Mouse (Mus musculus) mouse embryonic stem cell (cell line): ENCODE data around the gene Kcnh4.

Source experiments
- in situ Hi-C, 2 experiments: fragments of 300-500 bp; cut with MboI; formaldehyde crosslinking; loops; 1 replicate in 1 of 2; 3 replicates in 1 of 2; pipeline ENCODE4 v1.14.3; 2019 to 2020; ENCODE audit warnings: low sequenced_read_pairs in 2 of 2, low pct_unique_long_range_greater_than_20kb in 1 of 2, mixed read lengths in 1 of 2; ENCODE audit not compliant: unreplicated experiment in 1 of 2

The Kcnh4 gene

DNA sequence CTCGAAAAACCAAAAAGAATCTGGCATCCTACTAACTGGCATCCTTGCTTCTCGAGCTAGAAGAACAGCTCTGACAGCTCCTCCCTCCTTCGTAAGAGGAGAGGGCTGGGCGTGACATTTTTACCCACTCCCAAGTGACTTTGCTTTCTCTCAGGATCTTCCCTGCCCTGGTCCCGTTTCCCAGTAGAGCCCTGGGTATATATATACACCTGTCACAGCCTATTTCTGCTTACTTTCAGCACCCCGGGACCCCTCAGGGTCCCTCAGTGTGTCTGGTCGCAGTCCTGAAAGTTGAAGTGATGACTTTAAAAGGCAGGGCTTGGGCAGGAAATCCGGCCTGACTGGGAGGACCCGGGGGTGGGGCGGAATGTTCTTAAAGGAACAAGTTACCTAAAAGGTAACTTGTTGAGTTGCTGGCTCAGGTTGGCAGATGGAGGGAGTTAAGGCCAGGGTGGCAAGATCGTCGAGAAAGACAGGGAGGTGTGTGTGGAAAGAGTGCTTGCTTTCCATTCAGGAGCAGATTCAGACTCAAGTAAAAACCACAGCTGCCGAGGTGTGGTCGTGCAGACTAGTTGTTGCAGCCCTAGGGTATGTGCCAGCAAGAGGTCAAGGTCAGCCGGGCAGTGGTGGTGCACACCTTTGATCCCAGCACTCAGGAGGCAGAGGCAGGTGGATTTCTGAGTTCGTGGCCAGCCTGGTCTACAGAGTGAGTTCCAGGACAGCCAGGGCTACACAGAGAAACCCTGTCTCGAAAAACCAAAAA is 11.1 kb upstream of the Kcnh4 start, which contains the start of gene Ghdc:
Gene Ghdc, minus strand, starts transcription at position 312 of the 763 bp plus-strand sequence.
- in situ Hi-C loops = no loop called here

DNA sequence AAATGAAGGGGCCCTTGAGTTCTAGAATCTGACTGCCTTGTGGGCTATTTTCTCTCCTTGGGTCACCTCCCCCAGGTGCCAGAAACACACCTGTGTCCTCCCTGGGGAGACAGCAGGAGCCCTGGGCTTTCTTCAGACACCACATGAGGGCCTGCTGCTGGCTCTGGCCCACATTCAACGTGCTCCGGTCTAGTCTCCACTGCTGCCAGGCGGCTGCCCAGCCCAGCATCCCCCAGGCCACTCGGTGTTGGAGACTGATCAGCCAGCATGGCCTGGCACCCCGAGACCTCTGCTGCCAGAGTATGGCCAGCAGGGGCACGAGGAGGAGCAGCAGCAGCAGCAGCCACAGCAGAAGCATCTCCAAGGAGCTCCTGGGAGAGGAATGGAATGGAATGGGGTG is 10.2 kb upstream of the Kcnh4 start:
- in situ Hi-C loops = no loop called here

DNA sequence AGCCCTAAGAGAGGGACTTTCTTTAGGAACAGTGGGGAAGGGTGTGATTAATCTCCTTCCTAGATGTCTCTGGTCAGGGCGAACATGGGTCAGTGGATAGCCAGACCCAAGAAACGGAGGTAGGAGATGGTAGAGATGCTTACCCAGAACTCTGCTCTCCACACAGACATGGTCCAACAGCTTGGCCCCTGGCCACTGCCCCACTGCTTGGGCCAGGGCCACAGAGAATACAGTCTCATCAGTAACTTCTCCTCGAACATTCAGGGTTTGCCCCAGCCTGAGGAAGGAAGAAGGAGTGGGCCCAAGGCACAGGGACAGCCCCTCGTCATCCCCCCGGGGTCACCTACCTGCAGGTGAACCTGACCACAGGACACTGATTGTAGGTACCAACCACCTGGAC is 8.1 kb upstream of the Kcnh4 start:
- in situ Hi-C loops = no loop called here

DNA sequence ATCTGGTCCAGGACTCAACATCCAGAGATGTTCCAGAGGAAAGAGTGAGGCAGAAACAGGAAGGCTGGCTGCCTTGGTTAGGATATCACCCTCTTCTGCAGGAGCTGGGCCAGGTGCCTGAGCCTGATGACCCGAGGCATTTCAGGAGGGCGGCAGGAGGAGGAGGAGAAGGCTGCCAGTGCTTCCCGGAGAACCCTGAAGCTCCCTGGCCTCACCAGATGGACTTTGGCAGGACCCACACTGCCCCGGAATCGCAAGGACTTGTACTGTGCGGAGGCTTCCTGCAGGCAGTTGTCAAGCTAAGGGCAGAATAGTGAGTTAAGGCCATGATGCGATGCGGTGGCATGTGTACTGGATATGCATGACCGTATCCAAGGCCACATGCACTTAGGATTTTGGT is 7.0 kb upstream of the Kcnh4 start:
- in situ Hi-C loops = no loop called here

DNA sequence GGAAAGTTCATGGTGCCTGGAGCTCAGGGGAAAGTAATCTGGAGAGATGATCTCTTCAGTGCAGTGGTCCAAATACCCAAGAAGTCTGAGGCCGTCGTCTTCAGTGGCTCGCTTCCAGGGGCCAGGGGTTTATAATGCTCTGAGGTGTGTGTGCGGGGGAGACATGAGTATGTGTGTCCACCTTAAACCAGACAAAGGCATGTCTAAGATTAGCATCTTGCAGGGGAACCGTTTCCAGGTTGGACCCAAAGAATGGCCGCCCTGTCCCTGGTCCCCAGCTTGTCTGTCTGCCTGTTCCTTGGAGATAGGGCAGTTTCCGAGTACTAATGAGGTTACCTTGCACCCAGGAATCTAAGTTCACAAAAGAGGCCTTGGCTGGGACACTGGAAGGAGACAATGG is 3.1 kb upstream of the Kcnh4 start, which contains the start of gene Hcrt:
Gene Hcrt, minus strand, starts transcription at position 101 of the 400 bp plus-strand sequence.
- in situ Hi-C loops = no loop called here

DNA sequence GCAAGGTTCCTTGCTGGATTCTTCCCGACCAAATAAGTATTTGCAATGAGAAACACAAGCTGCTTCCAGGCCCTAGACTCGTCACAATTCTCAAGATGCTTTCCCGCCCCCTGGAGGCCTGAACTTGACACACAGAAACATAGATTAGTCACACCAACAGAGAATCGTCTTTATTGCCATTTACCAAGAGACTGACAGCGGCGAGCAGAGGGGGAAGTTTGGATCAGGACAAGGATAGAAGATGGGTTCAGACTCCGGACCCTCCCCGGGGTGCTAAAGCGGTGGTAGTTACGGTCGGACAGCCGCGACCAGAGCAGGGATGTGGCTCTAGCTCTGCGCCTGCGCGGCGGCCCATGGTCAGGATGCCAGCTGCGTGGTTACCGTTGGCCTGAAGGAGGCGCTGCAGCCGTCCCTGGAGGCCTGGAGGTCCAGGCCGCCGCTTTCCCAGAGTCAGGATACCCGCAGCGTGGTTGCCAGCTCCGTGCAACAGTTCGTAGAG is 1.9 kb upstream of the Kcnh4 start:
- in situ Hi-C loops = no loop called here

DNA sequence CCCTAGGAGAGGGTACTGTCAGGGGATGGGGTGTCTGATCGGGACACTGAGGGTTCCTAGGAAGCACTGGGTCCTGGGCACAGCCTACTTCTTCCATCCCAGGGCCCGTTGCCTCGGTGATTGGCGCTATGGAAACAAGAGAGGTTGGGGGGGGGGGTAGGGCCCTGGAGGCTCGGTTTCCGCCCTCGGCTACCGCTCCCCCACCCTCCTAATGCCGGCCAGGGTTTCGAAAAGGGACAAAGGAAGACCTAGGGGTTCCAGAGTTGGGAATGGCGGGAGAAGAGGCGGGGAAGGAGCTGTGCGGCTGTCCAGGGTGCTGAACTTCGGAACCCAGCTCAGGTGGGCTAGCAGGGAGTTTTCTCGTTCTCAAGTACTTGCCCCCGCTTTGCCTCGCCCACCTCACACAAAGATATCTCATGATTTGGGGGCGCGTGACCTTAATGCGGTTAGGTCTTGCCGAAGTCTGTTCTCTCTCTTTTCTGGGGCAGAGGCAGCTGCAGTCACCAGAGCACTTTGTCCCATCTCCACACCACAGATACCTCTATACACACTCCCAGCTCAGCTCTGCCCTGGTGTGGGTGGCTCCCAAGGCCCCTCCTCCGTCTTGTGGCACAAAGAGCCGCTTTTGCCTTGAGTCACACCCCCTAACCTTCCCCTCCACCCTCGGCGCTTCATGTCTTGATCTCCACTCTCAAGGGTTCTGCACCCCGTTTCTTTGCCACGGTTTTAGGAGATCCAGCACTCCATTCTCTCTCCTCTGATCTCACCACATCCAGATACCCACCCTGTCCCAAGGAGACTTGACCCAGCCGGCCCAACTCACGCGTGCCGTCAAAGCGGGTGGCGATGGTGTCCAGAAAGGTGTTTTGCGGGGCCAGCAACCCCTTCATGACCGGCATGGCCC is 783 bp downstream of the Kcnh4 start:
- in situ Hi-C loops = no loop called here

DNA sequence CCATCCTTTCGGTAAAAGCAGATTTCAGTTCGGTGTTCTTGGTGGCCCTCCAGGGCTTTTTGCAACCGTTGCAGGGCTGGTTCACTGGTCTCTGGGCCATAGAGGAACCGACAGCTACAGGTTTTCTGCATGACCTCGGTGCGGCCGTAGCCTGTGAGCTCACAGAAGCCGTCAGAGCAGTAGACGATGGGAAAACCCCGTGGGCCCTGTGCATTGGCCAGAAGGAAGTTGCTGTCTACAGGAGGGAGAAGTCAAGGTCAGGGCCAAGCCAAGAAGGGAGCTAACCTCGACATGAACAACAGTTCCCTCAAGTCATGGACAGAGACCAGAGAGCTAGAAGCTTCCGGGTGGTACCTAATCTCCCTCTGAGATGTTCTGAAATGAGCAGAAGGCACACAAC is 2.2 kb downstream of the Kcnh4 start:
- in situ Hi-C loops = no loop called here

DNA sequence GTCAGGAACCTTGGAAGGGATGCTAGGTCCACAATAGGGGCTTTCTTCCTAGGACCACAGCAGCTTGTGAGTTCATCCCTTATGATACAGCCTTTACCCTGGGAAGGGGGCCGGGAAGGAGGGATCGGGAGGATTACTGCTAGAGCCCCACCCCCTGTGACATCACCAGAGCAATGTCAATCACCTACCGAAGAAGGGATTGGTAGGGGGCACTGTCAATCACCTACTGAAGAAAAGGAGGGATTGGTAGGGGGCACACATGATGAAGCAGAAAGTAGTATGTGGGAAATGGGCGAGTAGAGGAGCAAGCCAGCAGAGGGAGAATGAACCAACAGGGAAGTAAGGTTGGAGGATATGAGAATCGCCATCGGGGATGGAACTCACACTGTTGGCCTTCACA is 3.3 kb downstream of the Kcnh4 start:
- in situ Hi-C loops = no loop called here

DNA sequence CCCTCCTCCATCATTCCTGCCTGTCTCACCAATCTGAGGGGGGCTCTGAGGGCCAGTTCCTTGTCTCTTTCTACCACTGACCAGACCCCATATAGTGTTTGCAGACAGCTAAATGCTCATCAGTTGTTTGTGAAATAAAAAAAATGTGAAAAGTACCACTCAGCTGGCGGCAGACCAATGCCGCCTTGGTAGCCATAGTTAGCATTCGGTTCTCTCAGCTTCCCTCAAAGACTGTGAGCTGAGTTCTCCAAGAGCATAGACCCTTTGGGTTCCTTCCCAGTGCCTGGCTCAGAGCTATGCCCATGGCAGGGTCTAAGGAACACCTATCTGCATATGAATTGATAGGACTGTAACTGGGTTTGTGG is 5.1 kb downstream of the Kcnh4 start:
- in situ Hi-C loops = no loop called here

DNA sequence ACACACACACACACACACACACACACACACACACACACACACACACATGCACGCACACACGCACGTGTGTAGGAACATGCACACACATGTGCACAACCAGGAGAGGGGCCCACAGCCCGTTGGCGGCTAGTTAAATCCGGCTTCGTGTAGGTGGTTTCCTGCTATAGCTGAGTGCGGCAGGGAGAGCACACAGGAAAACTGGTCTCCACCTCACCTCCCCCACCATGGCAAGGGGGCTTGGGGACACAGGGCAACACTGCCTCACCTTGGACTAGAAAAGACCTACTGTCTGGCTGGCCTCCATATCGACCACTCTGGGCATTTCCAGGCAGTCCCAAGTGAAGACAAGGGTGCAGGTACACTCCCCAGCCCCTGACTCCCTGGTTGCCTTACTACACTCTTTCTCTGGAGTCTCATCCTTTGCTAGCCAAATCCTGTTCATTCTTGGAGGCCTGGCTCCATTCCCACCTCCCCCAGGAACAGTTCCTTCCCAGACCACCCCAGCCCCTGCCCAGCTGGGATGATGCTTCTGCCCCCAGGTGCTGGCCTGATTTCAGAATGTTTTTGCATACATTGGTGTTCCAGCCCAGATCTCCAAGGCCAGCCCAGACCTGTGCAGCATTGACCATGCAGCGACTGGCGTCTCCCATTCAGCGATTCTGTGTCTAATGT is 5.6 kb downstream of the Kcnh4 start:
- in situ Hi-C loops = no loop called here

DNA sequence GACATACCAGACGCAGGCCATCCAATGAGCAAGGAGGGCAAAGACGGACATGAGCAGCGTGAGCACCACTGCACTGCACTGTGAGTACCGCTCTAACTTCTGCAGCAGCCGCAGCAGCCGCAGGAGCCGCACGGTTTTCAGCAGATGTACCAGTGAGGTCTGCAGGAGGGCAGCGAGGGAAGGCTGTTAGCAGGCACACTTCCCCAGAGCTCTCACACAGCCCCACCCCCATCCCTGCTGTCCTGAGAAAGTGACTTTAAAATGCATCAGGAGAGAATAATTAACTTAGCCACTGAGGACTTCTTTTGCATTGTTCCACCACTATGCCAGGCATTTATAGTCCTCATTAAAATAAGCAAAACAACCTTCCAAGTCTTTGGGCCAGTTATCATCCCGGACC is 7.4 kb downstream of the Kcnh4 start:
- in situ Hi-C loops = no loop called here

DNA sequence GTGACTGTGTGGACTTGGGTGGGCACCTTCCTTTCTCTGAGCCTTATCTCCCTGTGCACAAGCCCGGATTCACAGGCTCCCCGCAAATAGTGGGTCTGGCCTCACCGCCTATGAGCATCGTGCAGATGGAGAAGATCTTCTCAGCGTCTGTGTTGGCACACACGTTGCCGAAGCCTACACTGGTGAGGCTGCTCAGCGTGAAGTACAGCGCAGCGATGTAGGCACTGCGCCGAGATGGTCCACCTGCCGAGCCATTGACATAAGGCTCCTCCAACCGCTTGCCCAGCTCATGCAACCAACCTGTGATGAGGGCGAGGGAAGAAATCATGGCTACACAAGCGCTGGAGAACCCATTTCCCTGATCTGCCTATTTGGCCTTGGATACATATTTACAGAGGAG is 9.6 kb downstream of the Kcnh4 start:
- in situ Hi-C loops = no loop called here

DNA sequence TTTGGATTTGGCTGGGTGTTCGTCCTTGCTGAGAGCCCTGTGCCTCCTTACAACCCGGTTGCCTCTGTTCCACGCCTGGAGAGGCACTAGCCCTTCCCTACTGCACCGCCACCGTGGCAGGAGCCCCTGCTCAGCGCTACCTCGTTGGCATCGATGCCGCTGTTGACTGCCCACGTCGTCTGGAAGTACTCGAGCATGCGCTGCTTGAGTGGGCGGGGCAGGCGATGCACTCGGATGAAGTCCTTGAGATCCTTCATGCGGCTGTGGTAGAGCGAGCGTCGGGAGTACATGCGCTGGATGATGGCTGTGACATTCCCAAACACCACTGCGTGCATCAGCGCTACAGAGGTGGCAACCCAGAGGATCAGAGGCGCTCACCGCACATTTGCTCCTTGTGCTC is 10.3 kb downstream of the Kcnh4 start:
- in situ Hi-C loops = no loop called here

DNA sequence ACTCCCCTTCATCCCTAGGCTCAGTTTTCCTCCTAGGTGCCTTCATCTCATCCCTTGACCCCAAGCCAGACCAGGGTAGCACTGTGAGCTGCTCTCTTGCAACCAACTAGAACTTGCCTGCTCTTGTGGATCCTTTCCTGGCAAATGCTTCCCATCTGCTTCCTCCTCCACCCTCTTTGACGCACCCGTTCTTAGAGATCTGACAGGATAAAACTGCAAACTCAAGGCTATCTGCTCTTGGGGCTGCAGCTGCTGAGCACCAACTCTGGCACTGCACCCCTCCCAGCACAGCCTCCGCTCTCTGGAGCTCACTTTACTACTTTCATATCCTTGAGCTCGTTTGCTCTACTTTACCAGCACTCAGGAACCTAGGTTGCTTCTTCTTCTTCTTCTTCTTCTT is 11.1 kb downstream of the Kcnh4 start:
- in situ Hi-C loops = no loop called here

DNA sequence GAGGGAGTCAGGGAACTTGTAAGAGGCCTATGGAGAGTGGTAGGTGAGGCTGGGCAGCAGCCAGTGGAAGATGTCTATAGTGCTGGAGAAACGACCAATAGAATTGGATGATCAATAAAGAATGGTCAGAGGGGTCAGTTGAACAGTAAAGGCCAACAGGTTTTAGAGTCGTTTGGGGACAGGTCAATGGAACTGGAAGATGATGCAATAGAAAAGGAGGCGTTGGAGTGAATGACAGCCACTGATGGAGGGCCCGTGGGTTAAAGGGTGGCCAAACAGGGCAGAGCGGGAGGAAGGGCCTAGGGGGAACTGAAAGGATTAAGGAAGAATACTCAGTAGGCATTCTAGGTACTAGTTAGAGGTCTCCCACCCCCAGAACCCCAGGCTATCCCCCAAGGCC is 12.6 kb downstream of the Kcnh4 start:
- in situ Hi-C loops = no loop called here

DNA sequence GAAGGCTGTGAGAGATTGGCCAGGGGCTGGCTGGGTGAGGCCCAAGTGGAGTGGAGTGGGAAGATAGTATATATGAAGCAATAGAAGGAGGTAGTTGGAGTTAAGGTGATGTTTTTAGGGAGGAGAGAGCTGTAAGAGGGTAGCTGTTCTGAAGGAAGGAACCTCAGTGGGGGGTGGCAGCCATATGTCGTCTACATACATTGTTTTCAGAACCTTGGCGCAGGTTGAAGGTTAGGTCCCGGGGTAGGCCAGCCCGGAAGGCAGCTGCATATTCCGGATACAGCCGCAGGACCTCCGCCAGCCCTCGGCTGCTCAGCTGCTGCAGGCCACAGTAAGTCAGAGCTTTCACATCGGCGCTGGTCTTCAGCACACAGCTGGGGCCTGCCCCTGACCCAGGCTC is 13.2 kb downstream of the Kcnh4 start:
- in situ Hi-C loops = no loop called here

DNA sequence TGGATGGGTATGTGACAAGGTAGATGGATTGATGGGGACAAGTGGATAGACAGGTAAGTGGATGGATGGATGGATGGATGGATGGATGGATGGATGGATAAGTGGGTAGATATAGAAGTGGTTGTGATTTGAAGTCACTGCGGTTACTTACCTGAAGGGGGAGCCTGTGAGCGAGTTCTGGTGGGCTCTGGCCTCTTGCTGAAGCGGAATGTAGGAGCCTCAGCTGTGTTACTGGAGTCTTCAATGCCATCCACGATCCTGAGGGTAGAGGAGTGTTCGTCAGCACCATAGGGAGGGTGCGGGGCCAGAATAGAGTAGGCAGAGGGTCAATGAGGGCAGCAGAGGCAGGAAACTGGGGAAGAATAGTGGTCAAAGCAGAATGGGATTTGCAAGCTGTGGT is 14.7 kb downstream of the Kcnh4 start:
- in situ Hi-C loops = no loop called here

DNA sequence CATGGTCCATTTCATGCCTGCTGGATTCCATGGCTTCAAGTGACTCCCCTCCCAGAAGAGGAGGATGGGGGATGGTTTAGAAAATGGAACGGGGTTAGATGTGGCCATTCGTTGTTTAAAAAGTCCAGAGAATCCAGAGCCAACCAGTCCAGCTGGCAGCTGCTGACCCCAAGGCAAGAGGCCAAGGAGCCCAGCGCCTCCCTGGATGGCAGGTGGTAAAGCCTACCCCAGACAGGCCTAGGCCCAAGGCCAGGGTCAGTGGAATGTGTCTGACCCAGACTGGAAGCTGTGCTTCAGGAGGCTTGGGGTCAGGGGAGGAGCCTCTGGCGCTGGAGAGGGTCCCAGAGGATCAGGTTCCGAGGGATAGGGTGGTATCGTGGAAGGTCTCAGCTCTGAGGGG is 18.4 kb downstream of the Kcnh4 start:
- in situ Hi-C loops = no loop called here
